Mouse (Mus musculus) small intestine, adult 2 months (tissue): ENCODE data around the gene Synj1.

ENCODE experiments used
- CTCF ChIP-seq: fragments of 200-500 bp; IDR thresholded peaks from 2 replicates; pipeline ENCODE4 v1.5.1; 2012; ENCODE audit warnings: low read depth, mild to moderate bottlenecking, control low read depth, inconsistent platforms, low read length, moderate library complexity, mixed read lengths; ENCODE audit not compliant: insufficient replicate concordance, insufficient read length; ENCODE audit errors: extremely low read depth
- POLR2A ChIP-seq: fragments of 200-500 bp; IDR thresholded peaks from 2 replicates; pipeline ENCODE4 v1.6.1; 2012; ENCODE audit warnings: low read depth, mild to moderate bottlenecking, control low read depth, inconsistent platforms, low read length, moderate library complexity

GRCm38 (mm10) chr16:90917156-90917555 is 94.0 kb downstream of the Synj1 start:
- no peak for TF ChIP-seq POLR2A
- no peak for TF ChIP-seq CTCF
